Mouse (Mus musculus): ENCODE data around the gene Unc5c. TPM values are rescaled to one million over a fixed set of nuclear protein-coding genes. Genes with fewer than 3 reads are reported as not detected.

The Unc5c gene
- total RNA-seq, 2 experiments from 2014 or later: 37.1 to 37.7 TPM

DNA sequence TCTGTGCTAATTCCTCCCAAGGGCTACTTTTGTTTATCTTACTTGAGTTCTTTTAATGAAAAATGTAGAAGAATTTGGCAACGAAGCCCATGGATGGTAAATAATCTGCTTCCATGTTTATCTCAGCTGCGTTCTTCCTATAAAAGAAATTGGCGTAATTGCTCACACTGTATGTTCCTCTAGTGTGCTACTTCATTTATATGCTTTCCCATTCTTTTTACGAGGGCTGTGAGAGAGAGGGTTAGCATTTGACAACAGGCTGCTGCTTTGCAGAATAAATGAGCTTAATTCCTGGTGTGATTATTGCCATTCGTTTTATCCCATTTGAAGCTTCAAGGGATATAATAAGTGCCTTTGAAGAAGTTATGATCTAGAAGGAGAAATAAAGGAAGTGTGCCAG lies 339.1 kb downstream of the Unc5c start:
- no peak for DNase-seq (ENCODE audit: low spot score in 2 of 2)

DNA sequence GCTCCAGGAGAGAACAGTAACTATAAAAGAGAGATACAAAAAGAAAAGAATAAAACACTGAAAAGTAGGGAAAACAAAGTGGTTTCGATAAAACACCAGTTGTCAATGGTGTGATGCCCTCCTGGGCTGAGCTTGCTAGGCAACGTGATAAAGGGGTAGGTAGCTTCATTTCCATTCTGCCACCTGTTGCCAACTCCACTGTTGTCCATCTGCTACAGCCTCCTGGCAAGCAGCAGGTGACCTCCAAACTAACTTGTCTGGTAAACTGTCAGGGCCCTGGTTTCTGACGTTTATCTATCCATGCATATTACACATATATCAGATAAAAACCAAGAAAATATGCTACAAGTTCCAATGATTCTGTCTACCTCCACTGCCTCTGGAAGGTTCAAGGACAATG lies 344.6 kb downstream of the Unc5c start:
- DNase-seq (ENCODE audit: low spot score in 2 of 2): no peak

DNA sequence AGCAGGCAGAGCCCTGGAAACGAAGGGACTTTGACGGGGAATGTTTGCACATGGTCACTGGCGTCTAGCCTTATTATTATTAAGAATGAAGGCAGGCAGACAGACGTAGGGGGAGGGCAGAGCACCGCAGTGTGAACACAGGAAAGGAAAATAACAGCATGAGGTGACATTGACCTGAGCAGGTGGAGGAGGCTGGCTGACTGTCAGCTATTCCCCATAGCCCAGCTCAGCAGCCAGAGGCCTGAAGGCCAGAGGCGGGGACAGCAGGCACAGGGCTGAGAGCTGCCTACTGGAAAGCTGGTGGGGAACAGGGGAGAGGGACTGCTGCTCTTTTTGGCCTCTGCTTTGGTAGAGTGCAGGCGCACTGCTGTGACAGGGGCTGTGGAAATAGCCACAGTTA lies 345.9 kb downstream of the Unc5c start:
- no peak for DNase-seq (ENCODE audit: low spot score in 2 of 2)

DNA sequence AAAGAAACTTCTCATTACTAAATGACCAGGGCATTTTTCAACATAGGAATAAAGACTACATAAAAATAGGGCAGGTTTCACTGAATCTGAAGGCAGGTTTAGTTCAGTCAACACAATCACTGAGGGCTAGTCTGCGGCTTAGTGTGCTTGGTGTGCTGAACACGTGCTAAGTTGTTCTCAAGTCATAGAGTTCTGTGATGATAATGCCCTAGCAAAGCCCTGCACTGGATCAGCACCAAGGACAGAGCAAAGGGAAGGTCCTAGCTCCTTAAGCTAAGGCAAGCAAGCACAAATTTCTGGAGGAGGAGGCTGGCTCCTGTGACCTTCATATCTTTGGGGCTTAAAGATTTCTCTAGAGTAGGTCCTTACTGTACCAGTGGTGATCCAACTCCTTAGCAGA lies 346.3 kb downstream of the Unc5c start:
- DNase-seq (ENCODE audit: low spot score in 2 of 2): no peak

DNA sequence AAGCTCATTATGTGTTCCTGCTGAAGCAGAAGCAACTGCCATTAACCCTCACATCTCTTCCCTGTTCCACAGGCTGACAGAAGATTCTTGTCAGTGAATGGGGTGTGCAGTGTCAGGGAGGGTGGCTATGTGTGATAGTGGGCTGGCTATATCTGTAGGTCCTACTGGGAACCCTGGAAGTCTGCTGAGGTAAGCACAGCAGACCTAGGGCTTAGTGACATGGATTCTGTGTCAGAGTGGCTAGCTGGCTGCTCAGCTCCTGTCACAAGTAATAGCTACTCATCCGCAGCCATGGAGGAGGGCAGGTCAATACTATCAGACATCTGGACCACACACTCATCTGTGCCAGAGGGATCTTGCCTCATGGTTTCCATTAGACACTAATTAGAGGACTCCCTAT lies 349.8 kb downstream of the Unc5c start:
- no peak for DNase-seq (ENCODE audit: low spot score in 2 of 2)

DNA sequence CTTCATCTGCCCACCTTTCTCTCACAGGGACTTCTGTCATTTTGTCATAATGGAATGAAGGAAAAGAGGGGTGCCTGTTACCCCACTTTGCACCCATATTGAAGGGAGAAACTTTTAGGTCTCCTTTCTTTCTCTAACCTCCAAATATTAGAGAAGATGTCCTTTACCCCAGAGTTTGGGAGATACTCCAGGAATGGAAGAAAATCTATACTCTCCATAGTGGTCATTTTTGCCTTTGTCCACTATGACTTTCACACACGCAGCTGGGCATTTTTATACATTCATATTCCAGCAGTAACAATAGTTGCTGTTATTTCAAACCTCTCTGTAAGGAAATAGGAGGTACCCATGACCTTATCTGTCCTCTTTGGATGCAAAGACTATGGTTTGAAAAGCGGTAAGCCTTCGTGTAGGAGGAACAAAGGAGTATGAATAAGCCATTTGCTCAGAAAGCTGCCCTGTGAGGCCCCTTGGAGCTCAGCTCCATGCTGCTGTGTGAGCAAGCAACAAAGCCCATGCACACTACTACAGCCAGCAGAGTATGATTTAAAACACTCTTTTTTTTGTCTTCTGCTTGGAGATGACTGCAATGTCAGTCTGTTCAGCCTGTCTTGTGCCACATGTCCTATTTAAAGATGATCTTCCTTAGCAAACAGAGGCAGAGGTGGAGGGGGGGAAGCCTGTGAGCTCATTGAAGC lies 353.7 kb downstream of the Unc5c start:
- no peak for DNase-seq (ENCODE audit: low spot score in 2 of 2)

DNA sequence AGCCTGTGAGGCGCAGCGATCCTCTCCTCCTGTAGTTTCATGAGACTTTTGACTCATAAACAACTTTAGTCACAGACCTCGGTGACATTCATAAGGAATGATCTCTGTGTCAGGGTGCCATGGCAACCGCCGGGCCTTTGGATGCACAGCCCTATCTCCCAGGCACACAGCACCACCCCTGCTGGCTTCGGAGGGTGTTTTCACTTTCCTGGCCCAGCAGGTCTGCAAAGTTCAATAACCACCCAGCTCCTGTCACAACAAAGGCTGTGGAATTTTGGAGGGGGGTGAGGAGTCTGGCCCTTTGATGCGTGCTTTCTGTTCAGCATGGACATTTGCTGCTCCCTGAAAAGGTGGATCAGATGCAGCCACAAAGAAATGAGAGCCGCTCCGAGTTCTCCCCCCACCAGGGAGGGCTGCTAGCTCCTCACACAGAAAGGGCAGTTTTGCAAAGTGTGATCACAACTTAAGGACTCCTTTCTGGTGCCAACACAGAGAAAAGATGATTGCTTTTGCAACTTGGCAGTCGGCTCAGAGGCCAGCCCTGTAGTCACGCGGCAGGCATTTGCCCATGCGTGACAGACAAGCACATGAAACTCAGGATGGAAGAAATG lies 354.4 kb downstream of the Unc5c start:
- peak; percentile 16 to 34 for DNase-seq (ENCODE audit: low spot score in 2 of 2)

DNA sequence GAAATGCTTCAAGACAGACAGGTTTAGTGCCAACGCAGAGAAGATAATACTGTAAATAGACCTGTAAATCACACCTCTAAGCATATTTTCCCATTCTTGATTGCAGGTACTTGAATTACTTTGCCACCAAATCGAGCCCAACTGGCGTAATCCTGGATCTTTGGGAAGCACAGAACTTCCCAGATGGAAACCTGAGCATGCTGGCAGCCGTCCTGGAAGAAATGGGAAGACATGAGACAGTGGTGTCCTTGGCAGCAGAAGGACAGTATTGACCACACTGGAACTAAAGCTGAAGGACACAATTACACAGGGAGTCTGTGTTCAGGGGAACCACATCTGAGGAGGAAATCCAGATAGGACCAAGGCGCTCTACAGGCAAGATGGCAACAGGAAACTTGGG lies 363.3 kb downstream of the Unc5c start:
- no peak for DNase-seq (ENCODE audit: low spot score in 2 of 2)

DNA sequence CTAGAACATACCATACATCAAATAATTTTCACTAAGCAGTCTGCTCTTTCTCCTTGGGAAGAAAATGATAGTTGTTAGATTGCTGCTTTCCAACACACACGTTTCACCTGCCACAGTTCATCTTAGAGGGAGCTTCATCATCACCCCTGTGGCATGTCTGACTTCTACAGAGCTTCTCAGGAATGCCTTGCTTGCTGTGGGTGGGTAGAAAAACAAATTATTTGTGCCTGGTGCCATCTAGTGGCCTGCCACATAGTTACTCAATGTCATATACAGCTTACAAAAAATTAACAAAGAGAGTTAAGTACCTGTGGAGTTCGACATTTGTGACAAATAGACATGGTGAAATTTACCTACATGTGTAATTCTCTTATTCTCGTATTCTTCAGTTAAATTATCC lies 366.1 kb downstream of the Unc5c start:
- DNase-seq (ENCODE audit: low spot score in 2 of 2): peak; percentile 75 to 84

DNA sequence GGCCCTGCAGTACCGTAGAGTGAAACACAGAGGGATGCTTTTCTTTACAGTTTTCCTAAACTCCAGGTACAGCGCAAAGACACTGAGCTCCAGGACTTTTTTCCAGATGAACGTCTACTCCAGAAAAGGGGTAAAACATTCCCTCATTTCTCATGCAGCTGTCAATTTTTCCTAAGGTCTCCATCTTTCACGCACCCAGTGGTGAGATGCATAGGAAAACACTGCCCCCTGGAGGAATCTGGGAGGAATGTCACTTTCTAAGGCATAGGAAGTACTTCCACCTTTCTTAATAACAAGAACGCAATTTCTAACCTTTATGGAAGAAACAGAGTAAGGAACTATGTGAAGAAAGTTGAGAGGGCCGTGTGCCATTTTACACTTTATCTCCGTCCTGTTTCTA lies 373.8 kb downstream of the Unc5c start:
- DNase-seq (ENCODE audit: low spot score in 2 of 2): peak in 1 of 2 experiments; percentile 48

DNA sequence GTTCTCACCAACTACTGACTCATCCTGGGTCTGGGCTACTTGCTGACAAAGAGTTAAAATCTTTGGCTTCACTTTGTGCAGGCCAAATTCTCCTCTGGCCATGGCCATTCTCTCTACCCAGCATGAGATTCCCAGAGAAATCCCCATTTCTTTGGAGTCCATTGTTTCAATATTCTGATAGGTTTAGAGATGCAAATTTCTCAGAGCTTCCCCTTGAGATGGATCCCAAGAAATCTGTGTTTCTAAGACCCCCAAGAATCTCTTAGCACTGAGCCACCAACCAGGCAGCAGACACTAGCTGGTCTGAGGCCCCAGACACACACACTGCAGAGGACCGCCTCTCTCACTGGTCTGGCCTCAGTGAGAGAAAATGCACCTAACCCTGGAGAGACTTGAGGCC lies 384.2 kb downstream of the Unc5c start:
- no peak for DNase-seq (ENCODE audit: low spot score in 2 of 2)

DNA sequence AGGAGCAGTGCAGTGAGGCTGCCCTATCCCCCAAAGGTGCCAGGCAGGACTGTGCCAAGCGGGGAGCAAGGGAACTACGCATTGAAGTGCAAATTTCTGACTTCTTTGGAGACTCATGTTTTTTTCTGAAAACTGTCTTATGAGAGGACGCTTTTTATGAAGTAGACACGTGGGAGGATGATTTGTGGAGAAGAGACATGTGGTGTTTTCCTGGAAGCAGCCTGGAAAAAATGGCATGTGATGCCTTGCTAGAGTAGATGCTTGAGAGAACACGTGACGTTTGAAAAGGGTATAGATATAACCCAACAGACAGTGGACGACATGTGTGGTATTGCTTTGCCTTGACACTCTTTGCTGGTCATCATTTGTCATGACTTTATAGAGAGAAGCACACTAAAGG lies 385.1 kb downstream of the Unc5c start:
- no peak for DNase-seq (ENCODE audit: low spot score in 2 of 2)

DNA sequence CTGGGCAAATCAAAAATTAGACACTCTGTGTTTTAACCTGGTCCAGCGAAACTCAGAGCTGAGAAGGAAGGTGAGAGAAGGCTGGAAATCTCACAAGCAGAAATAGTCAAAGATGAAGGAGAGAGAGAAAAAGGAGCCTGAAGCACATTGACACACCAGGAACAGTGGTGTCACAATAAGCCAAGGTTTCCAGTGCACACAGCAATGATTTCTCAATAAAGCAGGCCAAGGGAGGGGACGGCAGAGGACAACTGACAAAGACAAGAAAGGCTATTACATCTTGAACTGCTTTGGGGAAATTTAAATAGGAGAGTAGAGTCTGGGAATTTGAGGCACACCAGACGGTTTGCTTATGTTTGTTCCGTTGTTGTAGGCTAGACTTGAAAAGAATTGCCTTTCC lies 389.3 kb downstream of the Unc5c start:
- no peak for DNase-seq (ENCODE audit: low spot score in 2 of 2)

DNA sequence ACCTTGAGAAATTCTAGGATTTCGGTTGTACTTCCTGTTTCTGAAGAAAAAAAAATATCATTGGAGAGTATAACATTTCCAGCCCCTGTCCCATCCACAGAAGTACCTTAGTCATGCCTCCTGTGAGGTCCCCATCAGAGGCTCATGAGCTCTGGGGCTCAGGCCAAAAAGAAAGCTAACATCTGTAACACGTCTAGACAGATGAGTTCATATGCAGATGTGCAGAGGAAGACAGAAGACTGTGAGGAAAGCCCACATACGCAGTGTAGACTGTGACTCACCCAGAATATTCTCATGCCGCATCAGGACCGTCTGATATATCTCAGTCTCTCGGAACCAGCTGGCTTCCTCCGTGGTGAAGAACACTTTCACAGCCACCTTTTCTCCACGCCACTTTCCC lies 392.1 kb downstream of the Unc5c start:
- DNase-seq (ENCODE audit: low spot score in 2 of 2): no peak

DNA sequence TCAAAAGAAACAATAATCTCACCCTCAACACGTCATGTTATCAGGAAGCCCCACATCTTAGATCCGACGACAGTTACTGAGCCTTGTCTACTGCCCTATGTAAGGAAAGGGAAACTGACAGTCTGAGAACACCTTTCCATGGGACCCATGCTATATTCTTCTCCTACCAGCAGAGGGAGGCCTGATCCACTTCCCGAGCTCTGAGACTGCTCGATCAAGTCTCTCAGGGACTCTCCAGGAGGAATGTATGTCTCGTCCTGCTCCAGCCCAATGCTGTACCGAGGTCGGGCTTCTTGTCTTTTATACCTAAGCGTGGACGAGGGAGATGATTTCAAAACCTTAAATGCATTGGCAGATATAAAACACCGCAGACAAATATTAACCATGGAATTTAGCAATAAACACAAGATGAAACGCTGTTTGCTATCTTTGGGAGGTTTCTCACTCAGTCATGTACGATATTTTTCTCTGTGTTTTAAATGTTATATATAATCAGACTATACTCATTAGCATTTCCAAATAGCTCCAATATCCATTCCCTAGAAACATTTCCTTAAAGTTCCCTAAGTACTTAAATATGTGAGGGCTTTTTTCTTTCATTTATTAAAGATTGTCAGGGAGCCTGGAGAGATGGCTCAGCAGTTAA lies 397.9 kb downstream of the Unc5c start:
- DNase-seq (ENCODE audit: low spot score in 2 of 2): peak; percentile 51 to 66

DNA sequence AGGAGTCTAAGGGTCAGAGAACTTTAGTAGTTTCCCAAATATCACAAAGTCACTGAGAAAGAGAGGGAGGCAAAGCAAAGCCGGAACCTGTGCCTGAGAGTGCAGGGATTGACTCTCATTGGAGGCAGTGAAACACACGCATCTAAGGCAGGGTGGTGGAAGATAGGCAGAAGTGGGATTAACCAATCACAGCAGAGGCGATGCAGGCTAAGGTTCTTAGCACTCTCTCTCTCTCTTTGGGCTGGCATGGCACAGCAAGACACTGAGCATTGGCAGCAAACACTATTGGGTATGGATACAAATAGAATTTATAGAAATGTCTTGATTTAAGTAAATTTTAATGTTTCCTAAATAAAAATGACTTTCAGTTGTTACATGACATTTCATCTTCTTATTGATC lies 406.8 kb downstream of the Unc5c start:
- DNase-seq (ENCODE audit: low spot score in 2 of 2): no peak

DNA sequence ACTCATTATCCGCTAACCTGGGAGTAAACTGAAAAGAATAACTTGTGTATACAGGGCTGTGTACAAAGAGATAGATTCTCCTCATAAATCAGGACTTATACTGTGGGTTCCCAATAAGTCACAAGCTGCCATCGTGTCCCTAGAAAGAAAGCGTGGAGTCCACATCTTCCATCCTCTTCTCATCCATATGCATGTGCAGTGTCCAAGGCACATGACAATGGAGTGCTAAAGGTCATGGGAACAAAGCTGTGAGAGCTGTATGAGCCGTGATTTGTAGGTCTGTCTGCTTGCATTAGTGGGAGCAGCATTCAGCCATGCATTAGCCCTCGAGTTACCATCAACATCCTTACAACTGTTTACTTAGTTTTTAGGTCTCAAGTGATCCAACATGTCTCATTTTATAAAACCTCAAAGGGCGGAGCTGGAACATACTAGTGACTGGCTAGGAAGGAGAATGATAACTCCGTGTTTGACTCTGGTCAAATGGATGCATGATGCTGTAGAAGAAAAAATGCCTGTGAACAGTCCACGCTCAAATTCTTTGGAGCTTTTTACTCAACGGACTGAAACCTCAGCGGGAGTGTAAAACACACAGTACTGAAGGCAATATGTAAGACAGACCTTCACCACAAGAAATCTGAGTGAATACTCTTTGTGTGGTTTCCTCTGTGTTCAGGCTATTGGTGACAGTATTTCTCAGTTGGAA lies 407.5 kb downstream of the Unc5c start:
- DNase-seq (ENCODE audit: low spot score in 2 of 2): no peak

DNA sequence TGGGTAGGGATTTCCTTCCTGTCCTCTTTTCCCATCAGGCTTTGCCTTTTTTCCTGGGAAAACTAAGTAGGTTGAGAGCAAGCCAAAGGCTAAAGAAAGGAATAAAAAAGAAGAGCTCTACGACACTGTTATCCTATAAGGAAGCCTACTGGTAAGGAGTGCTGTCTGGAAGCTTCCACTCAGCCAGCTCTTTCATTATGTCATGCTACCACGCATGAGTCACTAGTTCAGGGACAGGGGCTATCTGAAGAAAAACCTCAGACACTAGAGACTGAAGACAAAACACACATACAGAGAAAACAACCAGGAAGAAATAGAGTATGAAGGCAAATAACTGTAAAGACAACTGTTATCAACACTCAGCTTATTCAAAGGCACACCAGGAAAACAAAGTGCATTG lies 417.5 kb downstream of the Unc5c start:
- no peak for DNase-seq (ENCODE audit: low spot score in 2 of 2)

DNA sequence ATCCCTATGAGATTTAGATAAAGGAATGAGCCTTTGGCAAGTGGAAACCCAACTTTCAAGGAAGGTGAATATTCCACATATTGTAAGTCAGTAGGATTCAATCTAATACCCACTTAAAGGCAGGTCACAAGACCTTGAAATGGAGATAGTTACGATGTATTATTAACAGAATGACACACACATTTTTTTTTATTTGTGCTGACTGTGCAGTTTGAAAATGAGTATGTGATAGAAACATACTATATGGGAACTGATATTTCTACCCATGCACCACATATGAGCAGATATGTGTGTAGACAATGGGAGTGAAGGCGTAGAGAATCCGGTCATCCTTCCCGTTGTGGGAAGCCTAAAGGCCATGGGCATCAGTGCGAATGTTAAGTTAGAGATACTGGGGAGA lies 419.2 kb downstream of the Unc5c start:
- no peak for DNase-seq (ENCODE audit: low spot score in 2 of 2)

Data from layer of hippocampus, postnatal 10 days (tissue).